Mouse (Mus musculus) gastrocnemius, adult 18-20 months (tissue): Measurements from ENCODE around the gene 1700025C18Rik. TPM values are rescaled to one million over a fixed set of nuclear protein-coding genes. Genes with fewer than 3 reads are reported as not detected.

Experiments used
- DNase-seq: peaks from one replicate; pipeline ENCODE4 v3.0.0; 2021; ENCODE audit warnings: low spot score
- long read RNA-seq, 2 experiments: library from polyadenylated mRNA; stranded (forward); transcript quantifications; one replicate each; pipeline ENCODE4 v2.0.0; 2021
- total RNA-seq, 2 experiments: library from RNA; stranded (reverse); gene quantifications; 2 replicates each; pipeline ENCODE4 v1.2.3; 2021

1700025C18Rik gene
- total RNA-seq, result not detected
- long read RNA-seq, experiment 1, result 0 reads
- long read RNA-seq, experiment 2, result 0 reads

DNA sequence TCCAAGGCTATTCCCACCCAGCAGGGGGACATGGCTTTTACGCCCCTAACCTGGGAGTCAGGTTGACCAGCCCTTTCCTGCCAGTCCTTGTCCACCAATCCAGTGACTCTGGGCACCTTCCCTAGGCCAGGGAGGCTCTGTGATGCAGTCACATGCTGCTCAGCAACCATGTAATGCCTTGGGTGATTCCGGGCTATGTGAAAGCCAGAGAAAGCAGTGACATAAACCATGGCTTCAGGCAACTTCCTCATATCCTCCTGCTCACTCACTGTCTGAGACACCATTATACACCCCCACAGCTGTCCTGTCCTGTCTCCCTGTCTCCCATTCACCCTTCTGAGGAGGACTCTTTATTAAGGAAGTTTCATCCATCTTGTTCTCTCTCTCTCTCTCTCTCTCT, at the start of gene 1700025C18Rik:
Gene 1700025C18Rik, minus strand, starts transcription at position 101 of the 400 bp plus-strand sequence.
- DNase-seq, result no peak

DNA sequence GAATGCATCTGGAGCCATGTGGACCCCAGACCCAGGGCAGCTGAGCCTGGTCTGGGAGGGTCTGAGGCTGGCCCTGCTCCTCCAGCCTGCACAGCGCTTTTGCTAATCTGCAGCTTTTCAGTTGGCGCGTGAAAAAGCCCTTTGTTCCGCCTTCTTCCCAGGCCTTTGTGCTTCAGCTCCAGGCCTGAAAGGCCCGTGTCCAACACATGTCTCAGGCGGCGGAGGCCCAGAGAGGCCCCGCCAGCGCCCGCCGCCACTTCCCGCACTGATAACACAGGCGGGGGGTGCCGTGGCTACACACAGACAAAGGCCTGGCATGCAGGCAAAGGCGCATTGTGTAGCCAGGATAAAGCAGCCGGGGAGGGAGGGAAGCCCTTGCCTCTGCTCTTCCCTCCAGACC, 45.5 kb upstream of the 1700025C18Rik start:
- no peak for DNase-seq

DNA sequence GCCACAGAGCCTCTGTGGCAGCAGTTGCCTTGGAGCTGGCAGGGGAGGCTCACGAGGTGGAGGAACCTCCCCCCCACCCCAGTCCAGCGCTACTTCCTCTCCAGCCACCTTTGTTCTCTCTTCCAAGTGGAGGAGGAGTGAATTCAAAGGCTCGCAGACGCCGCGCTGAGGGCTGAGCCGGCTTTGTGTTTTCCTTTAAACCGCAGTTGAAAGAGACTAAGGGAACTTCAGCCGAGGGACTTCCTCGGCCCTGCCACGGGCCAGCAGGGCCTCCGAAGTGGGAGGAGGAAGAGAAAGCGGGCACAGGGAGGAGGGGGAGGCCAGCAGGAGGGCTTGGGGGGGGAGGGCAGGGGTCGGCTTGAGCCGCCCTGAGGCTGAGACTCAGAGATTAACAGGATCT, 43.0 kb upstream of the 1700025C18Rik start:
- DNase-seq, result no peak

DNA sequence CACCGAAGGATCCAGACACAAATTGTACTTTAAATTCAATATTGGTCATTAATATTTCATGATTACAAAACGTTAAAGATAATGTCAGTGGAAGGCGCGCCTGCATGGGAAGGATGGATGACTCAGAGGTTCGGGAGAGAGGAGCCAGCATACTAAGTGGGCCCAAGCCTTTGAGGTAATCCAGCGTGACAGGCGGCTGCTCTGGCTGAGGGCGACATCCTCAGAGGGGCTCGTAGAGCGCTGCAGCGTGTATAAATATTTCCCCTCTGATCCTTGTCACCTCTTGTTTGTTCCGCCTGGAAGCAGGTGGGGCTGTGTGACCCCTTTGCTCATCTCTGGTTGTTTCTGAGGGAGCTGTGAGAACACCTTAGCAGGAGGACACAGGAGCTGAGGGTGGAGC, 40.9 kb upstream of the 1700025C18Rik start:
- no peak for DNase-seq

DNA sequence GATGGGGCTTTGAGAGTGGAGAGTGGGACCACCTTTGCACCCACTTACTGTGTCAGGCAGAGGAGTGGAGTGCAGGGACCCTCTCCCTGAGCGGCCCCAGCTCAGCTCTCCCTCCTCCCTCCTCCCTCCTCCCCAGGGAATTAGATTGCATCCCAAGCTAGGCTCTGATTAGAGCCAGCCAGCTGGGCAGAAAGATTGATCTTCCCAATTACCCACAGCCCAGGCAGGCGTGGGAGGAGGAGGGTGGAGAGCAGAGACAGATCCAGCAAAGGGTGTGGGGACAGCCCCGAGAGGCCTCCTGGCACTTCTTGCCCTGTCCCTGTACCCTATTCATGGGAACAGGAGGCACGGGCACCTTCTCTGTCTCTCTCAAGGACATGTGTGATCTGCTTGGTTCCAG, 38.6 kb upstream of the 1700025C18Rik start:
- DNase-seq, result no peak

DNA sequence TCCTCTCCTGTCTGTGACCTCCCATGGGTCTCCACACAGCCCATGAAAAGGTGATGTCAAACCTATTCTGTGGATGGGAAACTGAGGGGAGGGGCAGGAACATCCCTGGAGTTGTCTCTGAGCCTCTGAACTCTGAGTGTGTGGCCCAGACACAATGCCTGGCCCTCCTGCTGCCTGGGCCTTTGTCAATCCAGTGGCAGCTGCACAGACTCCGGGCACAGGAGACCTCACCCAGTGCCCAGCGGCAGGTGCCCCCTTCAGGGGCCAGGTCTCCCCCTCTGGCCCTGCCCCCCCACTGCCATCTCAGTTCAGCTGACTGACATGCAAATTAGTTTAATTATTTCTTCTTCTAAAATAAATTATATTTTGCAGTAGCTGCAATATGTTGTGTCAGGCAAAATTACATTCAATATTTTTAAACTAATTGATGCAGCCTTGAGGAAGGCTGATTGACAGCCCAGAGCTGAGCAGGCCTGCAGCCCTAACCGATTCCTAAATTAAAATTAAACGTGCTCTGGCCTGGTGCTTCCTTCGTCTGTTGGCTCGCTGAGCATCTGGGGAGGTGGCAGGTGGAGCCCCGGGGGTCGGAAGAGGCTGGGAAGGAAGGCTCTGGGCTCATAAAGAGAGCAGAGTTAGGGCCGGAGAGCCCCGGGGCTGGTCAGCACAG, 36.5 kb upstream of the 1700025C18Rik start:
- DNase-seq, result no peak

DNA sequence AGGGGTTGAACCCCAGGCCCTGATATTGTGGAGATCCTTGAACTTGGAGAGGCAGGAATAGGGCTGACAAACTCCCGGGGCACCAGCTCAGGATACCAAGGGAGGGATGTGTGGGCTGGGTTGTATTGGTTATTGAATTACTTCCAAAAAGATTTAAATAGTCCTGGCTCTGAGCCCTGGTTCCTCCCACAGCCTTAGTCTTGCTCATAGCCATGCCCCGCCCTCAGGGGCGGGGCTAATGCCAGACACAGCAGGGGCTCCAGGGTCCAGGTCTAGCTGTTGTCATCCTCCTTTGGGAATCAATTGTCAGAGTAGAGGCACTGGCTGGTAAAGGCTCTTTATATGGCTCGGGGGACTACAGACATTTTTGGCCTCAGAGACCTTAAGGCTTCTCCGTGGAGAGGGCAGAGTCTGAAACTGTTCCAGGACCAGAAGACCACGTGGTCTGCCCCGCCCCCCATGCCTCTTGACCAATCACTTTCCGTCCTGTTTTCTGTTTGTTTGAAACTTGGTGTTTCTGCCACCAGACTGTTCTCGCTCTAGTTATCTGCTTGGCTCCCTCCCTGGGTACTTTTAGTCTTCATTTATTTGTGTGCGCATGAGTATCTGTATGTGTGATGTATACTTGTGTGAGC, 30.8 kb upstream of the 1700025C18Rik start:
- no peak for DNase-seq

DNA sequence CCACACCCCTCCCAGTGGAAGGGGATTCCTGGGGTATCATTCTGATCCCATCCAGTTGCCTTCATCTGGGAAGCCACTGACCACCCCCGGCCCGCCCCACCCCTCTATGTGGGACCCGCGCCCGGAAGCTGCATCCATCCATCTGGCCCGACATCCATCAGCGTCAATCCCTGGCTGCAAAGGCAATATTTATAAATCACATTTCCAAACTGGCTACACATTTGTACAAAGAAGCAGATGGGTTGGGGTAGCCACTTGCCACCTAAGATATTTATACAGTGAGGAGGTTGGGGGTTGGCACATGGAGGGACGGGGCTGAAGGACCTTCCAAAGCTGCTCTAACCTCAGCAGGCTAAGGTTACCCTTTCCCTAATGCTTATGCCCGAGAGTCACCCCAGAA, 30.2 kb upstream of the 1700025C18Rik start:
- no peak for DNase-seq

DNA sequence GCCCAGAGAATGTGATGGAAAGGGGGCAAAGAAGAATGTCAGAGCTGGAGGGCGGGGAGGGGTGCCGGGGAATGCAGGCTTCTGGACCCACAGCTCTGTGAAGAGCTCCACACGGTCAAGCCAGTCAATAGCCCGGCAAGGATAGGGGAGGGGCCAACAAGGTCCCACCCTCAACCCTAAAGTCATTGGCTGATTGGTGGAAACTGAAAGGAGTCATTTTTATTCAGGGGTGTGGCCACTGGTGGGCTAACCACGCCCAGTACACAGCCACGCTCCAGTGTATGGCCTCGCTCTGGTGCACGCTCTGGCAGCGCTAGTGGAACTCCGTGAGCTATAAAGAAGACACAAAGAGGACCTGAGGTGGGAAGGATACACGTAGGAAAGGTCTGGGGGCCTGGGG, 23.2 kb upstream of the 1700025C18Rik start:
- DNase-seq, result no peak

DNA sequence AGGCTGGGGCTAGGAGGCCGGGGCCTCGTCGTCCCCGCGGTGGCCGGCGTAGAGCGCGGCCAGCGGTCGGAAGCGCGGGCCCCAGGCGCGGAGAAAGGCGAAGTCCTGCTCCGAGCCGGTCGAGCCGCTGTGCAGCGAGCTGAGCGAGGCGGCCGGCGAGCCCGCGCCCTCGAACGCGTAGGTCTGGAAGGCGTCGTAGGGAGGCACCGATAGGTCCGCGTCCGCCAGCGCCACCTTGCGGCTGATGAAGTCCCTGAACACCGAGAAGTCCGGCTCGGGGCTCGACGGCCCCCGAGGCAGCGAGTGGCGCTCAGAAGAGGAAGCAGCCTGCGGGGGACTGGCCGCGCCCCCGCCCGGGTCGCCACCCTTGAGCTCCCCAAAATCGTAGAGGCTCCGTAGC, 21.6 kb upstream of the 1700025C18Rik start:
- DNase-seq, result peak; percentile 72

DNA sequence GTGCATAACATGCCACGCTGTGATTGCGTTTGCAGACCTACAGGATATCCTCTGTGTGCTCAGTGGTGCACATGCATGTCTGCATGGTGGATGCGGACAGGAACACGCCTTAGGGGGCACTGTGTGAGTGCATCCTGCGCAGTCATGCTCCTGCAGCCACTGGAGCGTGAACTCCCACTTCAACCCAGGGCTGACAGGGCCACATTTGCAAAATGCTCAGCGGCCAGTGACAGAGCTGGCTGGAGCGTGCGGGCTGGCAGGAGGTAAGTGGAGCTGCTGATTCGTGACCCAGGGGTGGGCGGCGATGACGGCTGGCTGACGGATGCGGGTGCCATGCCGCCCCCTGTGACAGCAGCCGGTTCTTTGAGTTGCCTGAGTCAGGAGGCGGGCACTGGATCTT, 16.0 kb upstream of the 1700025C18Rik start:
- DNase-seq, result no peak

DNA sequence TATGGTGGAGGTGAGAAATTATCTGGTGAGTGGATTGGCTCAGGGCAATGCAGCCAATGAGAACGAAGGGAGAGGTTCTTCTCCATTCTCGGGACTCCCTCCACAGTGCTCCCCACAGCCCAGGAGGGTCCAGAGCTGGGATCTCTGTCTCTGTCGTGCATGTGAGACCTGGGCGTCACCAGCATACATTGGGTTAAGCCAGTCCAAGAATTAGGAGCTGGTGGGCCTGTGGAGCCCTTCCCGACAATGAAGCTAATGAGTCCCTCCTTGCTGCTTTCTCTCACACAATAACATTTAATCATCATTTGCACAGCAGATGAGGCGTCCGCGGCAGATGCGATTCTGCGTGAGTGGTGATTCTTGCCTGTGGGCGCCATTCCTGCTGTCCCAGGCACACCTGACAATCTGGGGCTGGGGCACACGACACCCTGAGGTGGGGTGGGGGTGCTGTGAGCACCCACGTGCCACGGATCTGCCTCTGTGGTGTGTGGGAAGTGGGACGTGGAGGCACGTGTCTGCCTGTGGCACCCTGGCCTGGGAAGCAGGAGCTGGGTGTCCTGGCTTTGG, 15.0 kb upstream of the 1700025C18Rik start:
- no peak for DNase-seq

DNA sequence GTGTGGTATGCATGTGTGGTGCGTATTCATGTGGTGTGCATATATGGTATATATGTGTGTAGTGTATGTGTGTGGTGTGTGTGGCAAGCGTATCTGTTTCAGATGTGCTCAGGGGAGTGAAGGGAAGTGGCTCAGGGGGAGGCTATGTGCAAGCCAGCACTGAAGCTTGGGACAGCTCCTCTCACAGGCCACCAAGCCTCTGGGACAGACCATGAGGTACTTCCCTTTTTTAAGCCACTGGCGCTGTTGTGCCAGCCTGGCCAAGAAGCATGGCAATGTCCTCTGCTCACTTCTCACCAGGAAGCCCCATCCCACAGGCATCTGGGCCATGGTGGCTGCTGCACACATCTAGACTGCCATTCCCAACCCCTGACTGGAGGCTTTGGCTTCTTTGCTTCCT, 12.4 kb upstream of the 1700025C18Rik start:
- no peak for DNase-seq

DNA sequence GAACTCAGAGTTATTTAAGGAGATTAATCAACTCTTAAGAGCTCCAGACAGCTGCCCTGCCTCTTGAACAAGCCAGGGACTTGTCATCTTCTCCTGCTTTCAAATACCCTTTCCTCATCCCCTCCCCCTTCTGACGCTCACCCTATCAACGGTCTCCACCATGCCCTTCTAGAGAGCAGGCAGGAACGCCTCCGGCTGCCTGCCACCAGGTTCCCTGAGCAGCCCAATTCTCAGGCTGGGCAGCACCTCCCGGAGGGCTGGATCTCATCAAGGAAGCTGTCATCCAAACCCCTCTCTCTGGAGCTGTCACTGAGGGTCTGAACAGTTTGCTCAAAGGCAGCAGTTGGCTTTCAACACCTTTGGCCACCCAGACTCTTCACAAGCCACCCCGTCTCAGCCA, 10.2 kb upstream of the 1700025C18Rik start:
- no peak for DNase-seq

DNA sequence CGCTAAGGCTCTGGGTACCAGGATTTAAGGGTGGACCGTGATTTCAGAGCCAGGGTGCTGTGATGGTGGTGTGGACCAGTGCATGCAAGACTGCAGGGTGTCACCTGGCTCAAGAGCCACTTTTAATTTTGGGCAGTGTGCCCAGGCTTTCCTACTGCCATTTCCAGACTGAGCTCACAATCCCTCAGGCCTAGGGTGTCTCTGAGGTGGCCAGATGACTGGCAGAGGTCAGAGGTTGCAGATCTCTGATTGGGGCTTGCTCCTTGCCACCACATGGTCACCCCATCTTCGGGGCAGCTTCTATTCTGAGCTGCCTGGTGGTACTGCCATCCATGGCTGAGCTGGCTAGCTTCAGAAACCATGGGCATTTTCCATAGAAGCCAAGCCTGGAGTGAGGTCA, 8.3 kb upstream of the 1700025C18Rik start:
- no peak for DNase-seq

DNA sequence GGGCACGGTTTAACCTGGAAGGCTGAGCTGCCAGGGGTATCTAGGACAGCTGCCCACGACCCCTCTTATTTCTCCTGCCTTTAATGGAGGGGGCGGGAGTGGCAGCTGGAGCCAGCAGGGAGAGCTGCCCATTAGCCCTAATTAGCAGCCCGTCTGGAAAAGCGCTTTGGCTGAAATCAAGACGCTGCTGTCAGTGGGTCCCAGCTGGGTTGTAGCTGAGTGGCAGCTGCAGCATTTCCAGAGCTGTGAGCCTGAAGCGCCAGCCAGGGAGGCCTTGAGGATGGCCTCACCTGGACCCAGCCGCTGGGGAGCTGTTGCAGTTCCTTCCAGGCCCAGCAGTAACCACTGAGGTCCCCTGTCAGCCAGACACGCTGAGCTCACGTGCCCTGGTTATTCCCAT, 5.8 kb upstream of the 1700025C18Rik start:
- DNase-seq, result no peak

DNA sequence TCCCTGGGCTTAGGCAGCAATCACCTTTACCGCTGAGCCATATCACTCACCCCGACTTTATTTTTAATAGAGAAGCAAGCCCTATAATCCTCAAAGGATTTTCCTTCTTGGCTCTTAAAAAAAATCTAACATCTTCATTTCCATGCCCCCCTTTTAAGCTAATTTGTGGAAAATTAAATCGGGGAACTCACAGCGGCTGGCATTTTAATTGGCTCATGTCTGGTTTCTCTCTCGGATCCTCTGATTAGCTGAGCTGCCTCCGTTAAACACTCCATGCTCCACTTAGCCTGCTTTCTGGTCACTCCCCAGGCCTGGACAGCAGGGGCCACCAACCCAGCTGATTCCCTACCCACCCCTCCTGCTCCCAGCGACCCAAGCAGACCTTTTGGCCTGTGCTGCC, 1.8 kb upstream of the 1700025C18Rik start:
- no peak for DNase-seq

DNA sequence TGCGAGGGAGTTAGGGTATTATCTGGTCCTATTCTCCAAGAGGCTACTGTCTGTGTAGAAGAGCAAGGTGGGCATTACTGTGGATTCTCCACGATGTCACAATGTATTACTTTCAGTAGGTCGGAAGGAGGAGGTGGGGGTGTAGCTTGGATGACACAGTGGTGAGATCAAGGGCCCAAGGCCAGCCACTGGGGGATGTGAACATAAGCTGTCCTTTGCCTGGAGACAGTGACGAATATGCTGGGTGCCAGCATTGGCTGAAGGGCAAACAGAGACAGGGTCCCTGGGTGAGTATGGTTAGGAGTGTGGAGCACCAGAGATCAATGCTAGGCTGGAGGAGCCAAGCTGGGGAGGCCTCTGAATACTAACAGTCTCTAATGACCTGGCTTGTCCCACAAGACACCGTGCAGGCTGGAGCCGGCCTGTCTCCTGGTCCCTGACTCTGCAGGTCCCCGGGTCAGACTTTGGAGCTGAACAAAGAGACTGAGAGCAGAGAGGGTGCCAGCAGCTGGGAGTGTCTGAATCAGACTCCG, 949 bp upstream of the 1700025C18Rik start:
- no peak for DNase-seq

DNA sequence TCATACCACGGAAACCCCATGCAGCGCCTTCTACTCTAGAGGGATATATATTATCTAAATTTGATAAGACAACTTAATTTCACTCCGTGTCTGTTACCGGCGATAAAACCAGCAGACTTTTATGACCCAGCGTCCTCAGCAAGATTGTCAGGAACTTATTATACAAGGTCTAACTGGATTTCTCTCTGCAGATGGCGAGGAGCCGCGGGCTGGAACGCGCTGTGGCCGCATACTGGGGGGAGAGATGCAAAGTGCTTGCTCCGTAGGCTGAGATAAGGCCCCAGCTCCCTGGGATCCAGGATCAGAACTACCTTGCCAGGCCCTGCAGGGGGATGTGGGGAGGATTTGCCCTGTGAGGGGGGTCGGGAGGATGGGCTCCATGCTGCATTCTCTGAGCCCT, 1.1 kb downstream of the 1700025C18Rik start:
- DNase-seq, result no peak

DNA sequence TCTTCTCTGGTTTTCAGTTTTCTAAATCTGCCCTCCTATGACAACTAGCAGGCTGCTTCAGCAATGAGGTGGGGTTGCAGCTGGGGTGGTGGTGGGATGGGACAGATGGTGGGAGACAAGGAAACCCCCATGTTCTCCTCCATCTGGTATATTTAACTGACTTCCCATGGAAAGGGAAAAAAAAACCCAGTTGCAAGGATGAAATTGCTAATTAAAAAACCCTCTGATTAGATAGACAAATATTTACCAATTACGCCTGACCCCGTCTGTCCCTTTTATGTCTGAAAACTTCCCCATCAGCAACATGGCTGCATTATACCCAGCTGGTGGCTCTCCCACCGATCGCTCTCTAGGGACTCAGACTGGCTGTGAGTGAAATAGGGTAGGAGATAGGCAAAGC, 3.9 kb downstream of the 1700025C18Rik start:
- DNase-seq, result no peak

DNA sequence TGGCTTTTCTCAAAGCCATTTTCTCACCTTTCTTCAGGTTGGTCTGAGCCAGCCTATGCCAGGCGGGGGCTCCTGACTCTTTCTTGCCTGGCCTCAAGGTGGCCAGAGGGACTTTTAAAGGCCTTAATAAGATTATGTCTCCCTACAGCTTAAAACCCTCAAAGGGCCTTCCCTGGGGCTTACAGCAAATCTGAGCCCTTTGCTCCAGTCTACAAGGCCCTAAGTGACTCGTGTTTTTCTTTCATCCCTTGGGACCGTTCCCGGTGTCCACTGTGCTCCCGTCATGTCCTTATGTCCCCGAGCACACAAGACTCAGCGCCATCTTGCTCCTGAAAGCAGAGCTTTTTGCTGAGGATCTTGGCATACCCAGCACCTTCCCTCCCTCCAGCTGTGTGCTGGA, 9.3 kb downstream of the 1700025C18Rik start:
- DNase-seq, result no peak

DNA sequence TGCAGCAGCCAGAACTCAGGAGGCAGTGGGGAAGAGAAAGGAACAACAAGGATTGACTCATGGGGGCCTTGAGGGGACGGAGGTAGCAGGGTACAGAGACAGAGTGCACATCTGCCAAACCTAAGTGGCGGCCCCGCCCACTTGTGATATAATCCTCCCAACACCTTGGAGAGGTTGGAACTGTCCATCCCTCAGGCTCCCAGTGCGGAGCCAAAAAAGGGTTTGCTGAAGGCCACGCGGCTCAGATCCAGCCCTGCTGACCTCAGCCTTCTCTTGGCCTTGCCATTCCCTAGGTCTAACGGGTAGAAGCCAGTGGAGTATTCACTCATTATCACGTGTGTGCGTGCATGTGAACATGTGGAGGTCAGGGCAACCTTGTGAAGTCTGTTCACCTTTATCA, 9.9 kb downstream of the 1700025C18Rik start:
- no peak for DNase-seq

DNA sequence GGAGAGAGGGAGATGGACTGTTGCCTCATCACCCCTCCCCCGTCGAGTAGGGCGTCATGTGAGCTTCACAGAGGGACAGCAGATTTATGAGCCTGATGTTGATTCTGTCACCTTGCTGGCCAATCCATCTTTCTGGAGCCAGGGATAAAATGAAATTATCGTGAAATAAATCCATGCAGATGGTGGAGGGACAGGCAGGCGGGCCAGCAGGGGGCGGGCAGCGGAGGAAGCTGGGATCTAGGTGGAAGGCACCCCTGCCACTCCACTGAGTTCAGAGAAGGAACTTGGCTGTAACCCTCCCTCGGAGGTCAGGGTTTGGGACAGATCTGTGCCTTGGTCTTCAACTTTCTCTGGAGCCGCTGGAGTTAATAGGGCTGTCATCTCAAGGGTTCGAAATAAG, 11.9 kb downstream of the 1700025C18Rik start:
- DNase-seq, result no peak
